Mouse (Mus musculus): ENCODE data around the gene Axin2.

- TF ChIP-seq EP300 (IDR thresholded peaks at IDR 0.05; ENCODE audit: low read depth) (no peak), CTCF (IDR thresholded peaks at IDR 0.05; ENCODE audit: low read depth) (no peak)
These were observed 2.5 kb upstream of the Axin2 start for GRCm38 (mm10) chr11:108917422-108918324.
